Mouse (Mus musculus) urinary bladder, postnatal 10 days (tissue): ENCODE results near the gene Kidins220.

Source experiments
- DNase-seq: peaks from one replicate; pipeline ENCODE4 v3.0.0; 2022; ENCODE audit warnings: low spot score

Gene Kidins220

GRCm38 (mm10) chr12:25026308-25026707 lies 51.6 kb downstream of the Kidins220 start:
- DNase-seq, result no peak

GRCm38 (mm10) chr12:25027416-25027815 lies 52.7 kb downstream of the Kidins220 start:
- no peak for DNase-seq

DNA sequence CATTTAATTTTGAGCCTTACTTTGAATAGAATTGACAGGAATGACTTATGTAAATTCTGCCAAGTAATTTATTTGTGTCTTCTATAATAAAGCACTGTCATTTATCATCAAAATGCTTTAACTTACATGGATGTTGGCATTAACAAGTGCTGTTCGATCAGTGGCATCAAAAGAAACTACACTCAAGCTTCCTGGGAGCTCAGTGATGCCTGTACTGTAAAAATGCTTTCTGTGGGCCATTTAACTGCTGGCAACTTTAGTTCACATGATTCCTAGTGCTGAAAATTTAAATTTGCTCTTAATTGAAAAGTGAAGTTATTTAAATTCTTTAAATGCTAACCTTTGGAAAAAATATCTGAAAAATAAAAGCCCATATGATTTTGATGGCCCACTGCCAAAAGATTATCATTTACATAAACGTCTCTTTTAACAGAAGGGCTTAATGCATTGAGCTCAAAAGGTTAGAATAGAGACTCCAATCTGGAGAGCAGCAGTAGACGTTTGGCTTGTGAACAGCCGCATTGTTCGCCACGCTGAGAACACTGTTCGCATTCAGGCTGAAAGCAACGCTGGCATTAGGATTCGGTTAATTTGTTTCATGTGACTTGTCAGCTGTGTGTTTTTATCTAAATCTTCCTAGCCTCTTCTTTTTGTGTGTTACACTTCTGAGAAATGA lies 59.1 kb downstream of the Kidins220 start:
- DNase-seq, result no peak

GRCm38 (mm10) chr12:25034338-25034953 lies 59.7 kb downstream of the Kidins220 start:
- no peak for DNase-seq

- no peak for DNase-seq
These were observed 61.3 kb downstream of the Kidins220 start for GRCm38 (mm10) chr12:25036024-25036423.

GRCm38 (mm10) chr12:25037222-25037621 lies 62.5 kb downstream of the Kidins220 start:
- DNase-seq, result no peak

DNA sequence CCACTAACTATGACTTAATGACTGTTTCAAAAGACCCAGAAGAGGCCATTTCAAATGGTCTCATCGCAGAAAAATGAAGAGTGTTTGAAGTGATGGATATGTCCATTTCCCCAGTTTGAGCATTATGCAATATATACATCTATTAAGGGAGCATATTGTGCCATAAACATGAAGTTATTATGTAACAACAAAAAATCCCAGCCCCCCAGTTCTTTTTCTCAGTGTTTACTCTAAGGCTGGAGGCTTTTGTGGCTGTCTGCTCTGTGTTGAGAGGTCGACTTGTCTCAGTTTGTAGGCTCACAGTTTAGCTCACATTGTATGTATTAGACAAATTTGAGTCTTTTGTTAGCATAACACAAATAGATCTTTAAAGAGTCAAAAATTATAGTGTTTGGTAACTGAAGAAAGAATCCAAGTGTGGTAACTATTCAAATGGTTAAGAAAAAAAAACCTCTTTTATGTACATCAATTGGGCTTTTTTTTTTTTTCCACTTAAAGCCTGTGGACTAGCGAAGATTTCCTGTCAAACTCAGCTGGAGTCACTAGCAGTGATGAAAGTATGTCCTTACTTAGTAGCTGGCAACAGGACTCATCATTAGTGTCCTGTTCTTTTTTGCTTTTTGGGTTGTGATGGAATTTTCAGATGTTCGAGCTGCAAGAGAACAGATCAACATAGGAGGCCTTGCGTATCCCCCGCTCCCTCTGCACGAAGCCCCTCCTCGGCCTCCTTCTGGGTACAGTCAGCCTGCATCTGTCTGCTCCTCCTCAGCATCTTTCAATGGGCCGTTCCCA lies 63.2 kb downstream of the Kidins220 start:
- no peak for DNase-seq

- DNase-seq, result no peak
These were observed 69.3 kb downstream of the Kidins220 start for GRCm38 (mm10) chr12:25044056-25044455.

GRCm38 (mm10) chr12:25044579-25044978 lies 69.9 kb downstream of the Kidins220 start:
- no peak for DNase-seq

- DNase-seq, result no peak
These were observed 74.5 kb downstream of the Kidins220 start for GRCm38 (mm10) chr12:25049253-25049652.

- DNase-seq, result no peak
These were observed 79.8 kb downstream of the Kidins220 start for GRCm38 (mm10) chr12:25054511-25054910.

DNA sequence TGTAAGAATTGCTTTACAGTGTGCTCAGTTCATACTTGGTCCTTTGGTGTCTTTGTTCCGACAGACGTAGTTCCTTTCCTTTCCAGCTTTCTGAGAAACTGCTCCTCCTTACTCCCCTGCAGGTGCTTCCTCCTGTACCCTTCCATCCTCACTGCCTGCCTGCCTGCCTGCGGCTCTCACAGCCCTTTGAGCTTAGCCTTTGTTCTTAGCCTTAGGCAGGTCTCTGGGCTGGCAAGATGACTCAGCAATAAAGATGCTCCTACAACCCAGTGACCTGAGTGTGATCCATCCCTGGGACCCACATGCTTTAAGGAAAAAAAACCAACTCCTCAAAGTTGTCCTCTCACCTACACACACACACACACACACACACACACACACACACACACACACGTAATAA lies 80.2 kb downstream of the Kidins220 start:
- DNase-seq, result no peak

DNA sequence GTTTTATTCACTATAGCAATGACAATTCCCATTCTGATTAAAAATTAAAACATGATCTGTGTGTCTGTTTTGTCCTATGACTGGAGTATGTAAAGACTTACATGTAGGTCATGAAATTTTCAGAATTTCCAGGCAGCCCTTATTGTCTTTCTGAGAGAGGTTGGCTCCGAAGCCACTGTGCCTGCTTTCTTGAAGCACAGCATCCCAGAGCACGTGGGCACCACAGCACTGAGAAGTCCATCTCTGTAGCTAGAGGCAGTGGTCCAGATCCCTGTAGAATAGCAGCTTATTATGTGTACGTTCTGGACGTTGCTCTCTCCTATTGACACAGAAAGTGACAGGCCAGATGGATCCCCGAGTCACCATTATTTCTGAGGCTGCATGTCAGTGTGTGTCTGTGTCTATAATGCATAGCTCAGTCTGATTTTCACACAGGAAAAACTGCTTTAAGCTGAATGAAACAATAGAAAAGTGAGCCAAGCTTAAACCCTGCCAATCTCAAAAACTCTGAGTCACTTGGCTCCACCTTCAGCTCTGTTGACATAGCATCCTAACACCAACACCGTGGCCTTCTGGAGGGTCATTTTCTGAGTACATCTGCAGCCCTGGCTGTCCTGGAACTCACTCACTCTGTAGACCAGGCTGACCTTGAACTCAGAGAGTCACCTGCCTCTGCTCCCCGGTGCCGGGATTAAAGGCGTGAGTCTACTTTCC lies 84.9 kb downstream of the Kidins220 start:
- DNase-seq, result no peak

- no peak for DNase-seq
These were observed 86.2 kb downstream of the Kidins220 start for GRCm38 (mm10) chr12:25060901-25061300.

DNA sequence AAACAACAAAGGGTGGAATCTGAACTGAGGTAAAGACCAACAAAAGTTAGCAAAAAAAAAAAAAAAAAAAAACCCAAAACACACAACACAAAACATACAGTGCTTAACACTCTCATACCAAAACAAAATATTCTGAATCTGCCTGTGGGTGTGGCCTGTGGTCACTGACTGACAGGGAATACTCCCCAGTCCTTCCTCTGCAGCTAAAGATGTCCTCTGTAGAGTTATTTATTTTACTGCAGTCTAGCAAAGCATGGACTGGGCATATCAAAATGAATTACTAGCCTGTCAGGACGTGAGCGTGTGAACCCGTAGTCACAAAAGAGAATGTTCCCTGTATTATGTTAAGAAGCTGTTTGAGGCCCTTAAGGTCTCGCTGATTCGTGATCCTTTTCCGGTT lies 87.5 kb downstream of the Kidins220 start:
- no peak for DNase-seq

DNA sequence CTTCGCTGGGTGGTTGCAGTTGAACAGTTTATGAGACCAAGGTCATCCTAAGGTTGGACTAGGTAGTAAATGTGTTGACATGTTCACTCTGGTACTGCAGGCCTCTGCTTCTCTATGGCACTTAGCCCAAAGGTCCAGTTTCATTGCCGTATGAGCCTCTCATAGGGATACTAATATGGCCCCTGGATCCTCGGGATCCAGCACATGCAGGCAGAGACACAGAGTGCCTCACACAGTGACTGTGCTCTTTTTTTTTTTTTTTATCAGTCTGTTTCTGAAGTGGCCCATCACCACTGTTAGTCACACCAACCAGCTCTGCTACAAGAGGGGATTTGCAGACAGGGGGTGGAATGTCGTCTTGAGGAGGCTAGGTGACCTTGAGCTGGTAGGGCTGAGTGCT lies 98.6 kb downstream of the Kidins220 start:
- no peak for DNase-seq

DNA sequence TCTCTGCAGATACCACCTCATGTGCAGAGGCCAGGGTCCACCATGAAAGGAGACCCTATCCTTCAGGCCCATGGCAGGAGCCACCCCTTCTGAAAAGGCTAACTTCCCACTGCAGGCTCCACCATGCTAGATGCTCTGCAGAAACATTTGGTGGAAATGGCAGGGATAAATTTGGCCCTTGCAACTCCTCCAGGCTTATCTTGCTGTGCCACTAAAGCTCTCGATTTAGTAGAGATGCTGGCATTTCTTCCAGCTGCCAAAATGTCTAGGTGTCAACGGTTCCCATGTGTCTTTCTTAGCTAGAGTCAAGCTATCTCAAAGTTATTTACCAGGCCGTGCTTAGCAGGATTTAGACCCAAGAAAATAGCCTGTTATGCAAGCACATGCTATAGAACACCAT lies 99.6 kb downstream of the Kidins220 start:
- DNase-seq, result no peak

DNA sequence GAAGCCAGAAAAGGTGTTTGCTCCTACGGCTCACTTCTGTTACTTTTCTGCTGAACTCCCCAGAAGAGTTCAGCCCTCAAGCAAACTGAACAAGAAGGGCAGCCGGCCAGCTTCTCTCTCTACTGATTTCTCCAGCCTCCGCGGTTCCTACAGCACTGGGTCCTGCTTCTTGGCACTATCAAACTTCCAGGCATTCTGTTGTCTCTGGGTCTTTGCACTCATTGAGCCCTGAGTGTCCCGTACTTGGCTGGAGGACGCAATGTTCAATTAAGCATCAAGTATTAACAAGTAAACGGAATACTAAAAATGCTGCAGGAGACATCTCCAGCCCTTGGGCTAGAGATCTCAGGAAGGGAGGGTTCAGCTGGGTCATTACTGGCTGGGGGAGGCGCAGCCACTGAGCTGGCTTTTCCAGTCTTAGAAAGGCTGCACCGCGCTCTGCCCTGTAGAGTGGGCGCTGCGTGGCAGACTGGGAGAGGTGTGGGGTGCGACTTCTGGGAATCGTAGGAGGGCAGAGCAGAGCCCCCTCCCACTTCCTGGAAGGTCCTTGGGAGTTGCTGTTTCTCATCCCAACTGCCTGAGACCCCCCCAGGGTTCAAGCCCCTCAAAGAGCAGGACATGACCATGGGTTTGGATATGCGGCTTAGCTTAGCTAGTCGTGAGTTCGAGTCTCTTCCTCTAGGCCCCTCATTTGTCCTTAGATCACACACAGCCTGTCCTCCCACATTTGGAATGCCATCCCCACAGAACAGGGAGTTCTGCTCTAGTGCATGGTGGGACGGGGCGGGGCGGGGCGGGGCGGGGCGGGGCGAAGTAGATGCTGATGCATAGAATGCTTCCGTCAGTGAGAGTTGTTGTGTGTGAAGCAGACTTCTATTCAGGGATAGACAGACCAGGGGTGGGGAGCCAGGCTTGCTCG lies 108.8 kb downstream of the Kidins220 start:
- no peak for DNase-seq

- no peak for DNase-seq
These were observed 112.2 kb downstream of the Kidins220 start for GRCm38 (mm10) chr12:25086966-25087365.

DNA sequence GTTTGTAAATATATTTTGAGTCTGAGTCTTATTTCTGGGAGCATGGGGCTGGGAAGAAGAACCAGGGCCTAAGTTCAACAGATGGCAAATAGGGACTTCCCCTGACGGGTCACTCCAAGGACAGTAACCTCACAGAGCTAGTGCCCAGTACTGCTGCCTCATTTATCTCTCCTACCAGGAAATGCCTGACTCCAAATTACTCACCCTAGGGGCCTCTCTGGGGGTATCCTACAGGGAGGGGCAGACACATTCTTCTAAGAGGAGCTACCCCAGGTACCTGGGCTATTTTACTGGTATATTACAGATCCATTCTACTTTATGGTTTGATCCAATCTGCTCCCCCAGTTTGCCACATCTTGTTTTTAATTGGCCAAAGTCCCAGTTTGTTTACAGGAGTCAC lies 114.7 kb downstream of the Kidins220 start:
- no peak for DNase-seq

DNA sequence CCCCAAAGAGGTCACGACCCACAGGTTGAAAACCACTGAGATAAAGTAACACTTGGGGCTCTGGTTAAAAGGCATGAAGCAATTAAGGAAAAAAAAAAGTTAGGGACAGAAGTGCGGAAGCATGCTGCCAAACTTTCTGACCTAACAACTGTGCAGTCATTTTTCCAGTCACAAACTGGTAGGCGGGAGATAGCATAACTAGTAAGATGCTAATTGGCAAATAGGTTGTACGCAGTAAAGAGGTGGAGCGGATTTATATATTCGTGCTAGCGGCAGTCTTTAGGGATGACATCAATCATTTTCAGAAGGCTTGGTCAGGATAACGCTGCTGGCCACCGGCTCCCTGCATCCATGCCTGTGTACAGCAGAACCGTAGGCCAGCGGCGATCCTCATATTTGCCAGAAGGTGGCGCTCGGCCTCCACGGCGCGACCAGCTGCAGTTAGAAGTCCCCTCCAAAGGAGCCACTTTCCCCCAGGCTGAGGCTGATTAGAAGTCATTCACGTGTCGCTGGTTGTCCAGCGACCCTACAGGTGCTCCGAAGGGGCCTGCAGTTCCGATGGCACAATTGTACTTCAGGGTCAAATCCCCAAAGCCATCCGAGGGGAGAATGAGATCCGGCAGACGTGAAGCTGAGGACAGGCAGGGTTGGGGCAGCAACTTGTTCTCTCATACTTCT lies 117.4 kb downstream of the Kidins220 start:
- DNase-seq, result peak; percentile 66
